Mouse (Mus musculus): ENCODE data around the gene Epha6.

The Epha6 gene

DNA sequence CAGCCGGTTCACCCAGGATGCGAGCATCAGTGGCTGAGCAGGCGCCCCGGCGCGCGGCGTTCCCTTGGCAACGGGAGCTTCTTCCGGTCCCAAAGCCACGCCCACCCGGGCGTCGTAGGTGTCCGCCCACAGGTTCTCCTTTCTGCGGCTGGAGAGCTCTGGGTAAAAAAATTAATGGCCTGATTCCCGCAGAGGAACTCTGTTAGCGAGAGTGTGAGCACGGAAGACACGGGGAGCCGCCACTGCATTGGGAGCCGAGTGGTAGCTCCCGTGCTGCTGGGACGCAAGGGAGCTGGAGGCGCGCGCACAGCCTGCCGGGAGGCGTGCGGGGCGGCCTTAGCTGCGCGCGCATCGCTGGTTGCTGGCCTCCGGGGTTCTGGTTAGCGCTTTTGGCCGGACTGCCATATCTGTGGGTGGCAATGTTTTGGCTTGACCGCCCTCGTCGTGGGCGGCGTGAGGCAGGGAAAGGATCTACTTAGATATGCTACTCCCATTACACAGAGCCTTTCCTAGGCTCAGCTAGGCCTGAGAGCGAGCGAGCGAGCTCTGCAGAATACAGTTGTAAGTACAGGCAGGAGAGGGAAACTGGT lies 966.1 kb downstream of the Epha6 start, which contains the start of gene Arl6:
Gene Arl6, minus strand, starts transcription at position 290 of the 590 bp plus-strand sequence.
- peak; percentile 94 for DNase-seq

DNA sequence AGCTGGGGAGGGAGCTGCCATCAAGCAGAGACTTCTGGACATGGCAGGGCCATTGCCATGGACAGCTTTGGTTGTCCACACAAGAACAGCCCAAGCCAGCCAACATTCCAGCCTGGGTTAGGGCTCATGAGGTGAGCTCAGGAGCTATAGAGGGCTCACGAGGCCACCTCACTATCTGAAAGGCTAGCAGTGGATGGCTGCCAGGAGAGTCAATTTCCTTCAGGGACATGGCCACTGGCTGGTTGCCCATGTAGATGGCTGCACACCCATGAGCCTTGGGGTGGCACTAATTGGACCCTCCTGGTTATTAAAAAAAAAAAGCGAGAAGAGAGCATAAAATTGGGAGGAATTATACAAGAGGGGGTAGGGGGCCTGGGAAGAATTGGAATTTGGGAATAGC lies 970.7 kb downstream of the Epha6 start:
- peak; percentile 19 for DNase-seq

DNA sequence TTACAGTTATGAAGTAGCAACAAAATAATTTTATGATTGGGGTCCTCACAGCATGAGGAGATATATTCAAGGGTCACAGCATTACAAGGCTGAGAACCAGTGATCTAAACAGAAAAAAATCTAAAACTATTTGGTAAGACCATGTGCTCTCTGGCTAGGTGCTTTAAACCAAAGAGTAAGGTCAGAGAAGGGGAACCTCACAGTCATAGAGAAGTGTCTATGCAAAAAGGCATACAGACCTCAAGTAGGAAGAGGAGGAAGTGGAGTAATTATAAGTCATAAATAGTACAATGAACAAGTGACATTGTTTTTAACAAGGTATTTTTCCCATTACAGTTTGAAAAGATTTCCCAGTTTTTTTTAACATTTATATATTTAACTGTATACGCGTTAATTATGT lies 983.8 kb downstream of the Epha6 start:
- DNase-seq: no peak

DNA sequence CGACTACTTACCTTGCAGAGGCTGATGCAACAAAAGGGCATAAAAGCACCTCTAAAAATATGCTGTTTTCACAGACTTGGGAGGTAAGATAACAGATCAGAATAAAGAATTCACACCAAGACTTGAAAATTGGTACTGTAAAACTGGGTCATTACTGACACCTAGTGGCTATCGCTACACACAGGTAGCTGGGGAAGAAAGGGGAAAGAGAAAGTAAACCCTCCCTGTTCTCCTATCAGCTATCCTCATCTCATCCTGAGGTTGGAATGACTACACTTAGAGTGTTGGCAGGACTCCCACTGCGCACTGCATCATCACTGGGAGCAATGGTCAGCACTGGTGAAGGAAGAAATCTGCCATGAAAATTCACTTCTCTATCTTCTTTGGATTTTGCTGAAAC lies 988.2 kb downstream of the Epha6 start:
- peak; percentile 51 for DNase-seq

DNA sequence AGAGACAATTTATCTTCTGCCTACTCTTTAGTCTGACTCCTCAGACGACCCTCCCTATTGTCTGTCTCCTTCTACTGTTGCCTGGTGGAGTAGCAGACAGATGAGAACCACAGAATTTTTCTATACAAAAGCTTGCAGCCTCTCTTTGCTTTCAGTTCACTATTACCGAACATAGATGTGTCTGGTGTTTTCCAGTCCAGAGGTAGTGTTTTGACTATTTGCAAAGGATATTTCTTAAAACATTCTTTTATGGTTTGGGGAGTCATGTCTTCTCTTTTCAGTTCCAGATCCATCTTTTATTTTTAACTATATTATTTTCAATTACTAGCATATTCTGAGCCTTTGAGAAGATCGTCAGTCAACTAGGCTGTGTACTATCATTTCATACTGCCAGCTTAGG lies 989.7 kb downstream of the Epha6 start:
- no peak for DNase-seq

DNA sequence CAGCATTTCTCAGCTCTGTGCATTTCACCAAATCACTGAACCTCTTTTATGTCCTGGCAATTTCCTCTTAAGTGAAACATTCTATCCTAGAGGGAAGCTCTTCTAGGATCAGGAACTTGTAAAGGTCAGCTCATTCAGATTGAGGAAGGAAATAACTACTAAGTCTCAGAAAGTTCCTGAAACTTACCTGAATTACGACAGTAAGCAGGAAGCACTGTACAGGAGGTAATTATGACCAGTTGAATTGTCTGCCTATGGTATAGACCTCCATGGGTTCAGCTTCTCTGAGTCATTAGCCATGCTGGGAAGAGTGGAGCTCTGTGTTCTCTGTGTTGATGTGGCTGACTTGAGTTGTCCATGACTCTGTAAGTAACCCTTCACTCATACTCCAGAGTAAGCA lies 994.6 kb downstream of the Epha6 start:
- no peak for DNase-seq

DNA sequence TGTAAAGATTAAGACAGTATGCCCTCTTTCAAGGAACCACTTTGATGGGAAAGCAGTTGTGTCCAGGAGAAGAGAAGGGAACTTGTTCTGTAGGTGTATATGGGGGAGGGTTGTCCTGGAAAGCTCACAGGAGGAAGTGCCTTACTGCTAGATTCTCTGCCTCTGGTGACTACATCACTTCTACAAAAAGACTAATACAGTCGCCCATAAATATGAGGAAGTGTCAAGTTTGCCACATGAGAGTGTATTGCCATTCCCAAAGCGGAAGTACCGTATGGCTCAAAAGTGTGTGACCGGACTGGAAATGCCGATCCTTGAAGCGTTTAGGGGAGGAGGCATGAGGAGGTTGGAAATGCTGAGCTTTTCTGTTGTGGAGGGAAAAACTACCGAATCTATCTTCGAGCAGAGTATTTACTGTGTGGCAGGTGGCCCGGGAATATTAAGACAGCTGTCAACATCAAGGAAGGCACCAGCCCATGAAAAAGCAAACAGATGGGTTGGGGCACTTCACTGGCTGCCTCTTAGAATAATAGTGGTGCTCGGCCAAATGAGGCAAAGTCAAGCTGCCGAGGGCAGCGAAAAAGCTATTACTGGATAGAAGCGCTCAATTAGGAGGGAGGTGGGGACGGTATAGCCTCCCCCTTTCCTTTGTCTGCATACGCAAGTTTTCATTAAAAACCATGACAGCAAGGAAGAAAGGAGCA lies 1001.1 kb downstream of the Epha6 start:
- no peak for DNase-seq

Measured in cerebellum, adult 9-10 months (tissue).